Comparison of ENCODE assay signal across 8 mouse cellular contexts in the genomic region with DNA sequence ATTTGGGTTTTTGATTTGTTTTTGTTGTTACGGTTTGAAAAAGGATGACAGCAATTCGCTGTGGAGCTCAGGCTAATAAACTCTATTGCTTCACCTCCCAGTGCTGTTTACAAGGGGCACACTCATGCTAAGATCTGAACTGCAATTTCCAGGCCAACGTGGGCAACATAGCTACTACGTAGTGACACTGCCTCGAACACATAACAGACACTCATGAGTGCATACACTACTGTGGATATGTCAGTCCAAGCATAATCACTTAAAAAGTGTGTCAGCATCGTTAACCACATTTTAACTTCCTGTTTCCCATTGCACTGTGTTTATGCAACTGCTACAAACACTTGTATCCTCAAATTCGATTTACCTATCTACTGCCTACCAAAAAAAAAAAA. TPM values are rescaled to one million over a fixed set of nuclear protein-coding genes. Genes with fewer than 3 reads are reported as not detected.
DNase-seq lines count a peak whose midpoint lies in the region; ATAC-seq and TF ChIP-seq lines count a peak whose summit lies in the region.

No protein-coding gene starts in this region.

- peak overlapping the region; percentile 56 for H3K4me2 ChIP-seq in kidney, embryonic 16.5 days (replicated peaks; ENCODE audit: low read depth, low read length)
- peak overlapping the region; percentile 65 for H3K4me2 ChIP-seq in hindbrain, embryonic 16.5 days (ENCODE audit: low read length)
- peak overlapping the region; percentile 68 for H3K4me2 ChIP-seq in midbrain, embryonic 14.5 days (ENCODE audit: low read length)

- ATAC-seq in kidney, embryonic 16.5 days (ENCODE audit: low FRiP score, low TSS enrichment), result peak; percentile 59
- peak; percentile 74 for ATAC-seq in hindbrain, embryonic 16.5 days
- peak; percentile 52; the same call in 1 of the 2 replicates for ATAC-seq in midbrain, embryonic 14.5 days (ENCODE audit: low FRiP score, low TSS enrichment)

- peak overlapping the region; percentile 69 for H3K27ac ChIP-seq in kidney, embryonic 16.5 days (ENCODE audit: low read length)
- H3K27ac ChIP-seq in bone marrow macrophage, adult 2 months (ENCODE audit: insufficient read depth, low read depth, low read length), result peak overlapping the region; percentile 86
- peak overlapping the region; percentile 62 for H3K27ac ChIP-seq in hindbrain, embryonic 16.5 days (ENCODE audit: low read depth, low read length)
- peak overlapping the region; percentile 56; the same call in 1 of the 2 replicates for H3K27ac ChIP-seq in midbrain, embryonic 14.5 days (replicated peaks; ENCODE audit: low read depth, low read length)

- WGBS in kidney, embryonic 16.5 days, result 15% methylated on average over 7 of the region's 7 CpGs
- 31% methylated on average over 7 of the region's 7 CpGs for WGBS in hindbrain, embryonic 16.5 days
- WGBS in midbrain, embryonic 14.5 days, result 32% methylated on average over 7 of the region's 7 CpGs

- no peaks in the 10 kb centered on the region for H3K9me3 ChIP-seq in kidney, embryonic 16.5 days (ENCODE audit: low read length)
- H3K9me3 ChIP-seq in hindbrain, embryonic 16.5 days (ENCODE audit: control insufficient read depth, low read length), result no peaks in the 10 kb centered on the region
- H3K9me3 ChIP-seq in midbrain, embryonic 14.5 days (ENCODE audit: control insufficient read depth, low read length), result no peaks in the 10 kb centered on the region

- H3K36me3 ChIP-seq in kidney, embryonic 16.5 days (ENCODE audit: insufficient read depth, low read length), result peaks cover 6% of the 10 kb centered on the region; the same call in 1 of the 2 replicates
- H3K36me3 ChIP-seq in hindbrain, embryonic 16.5 days (ENCODE audit: control insufficient read depth, insufficient read depth, low read length), result 0 out of 2 replicates have a peak, but pooled peaks cover 3% of the 10 kb centered on the region
- 0 out of 2 replicates have a peak, but pooled peaks cover 5% of the 10 kb centered on the region for H3K36me3 ChIP-seq in midbrain, embryonic 14.5 days (ENCODE audit: control insufficient read depth, insufficient read depth, low read length)

- no peaks in the 10 kb centered on the region for H3K27me3 ChIP-seq in kidney, embryonic 16.5 days (ENCODE audit: insufficient read depth, low read length)
- no peaks in the 10 kb centered on the region; the same call in 1 of the 2 replicates for H3K27me3 ChIP-seq in hindbrain, embryonic 16.5 days (replicated peaks; ENCODE audit: control insufficient read depth, insufficient read depth, low read length)
- H3K27me3 ChIP-seq in midbrain, embryonic 14.5 days (ENCODE audit: control insufficient read depth, insufficient read depth, low read length), result no peaks in the 10 kb centered on the region

- DNase-seq in kidney, postnatal 25 days, result no peak
- DNase-seq in midbrain, embryonic 14.5 days, result no peak
- no peak for DNase-seq in urinary bladder, postnatal 10 days (ENCODE audit: low spot score)
- no peak for DNase-seq in cerebellum, postnatal 14 days
- no peak for DNase-seq in ovary, postnatal 36 days (ENCODE audit: low spot score)

- TF ChIP-seq CTCF in bone marrow macrophage, adult 2 months (IDR thresholded peaks at IDR 0.05; ENCODE audit: low read depth, low read length), result no peak

- peak overlapping the region; percentile 64 for H3K4me3 ChIP-seq in kidney, embryonic 16.5 days (ENCODE audit: low read length)
- peak overlapping the region; percentile 87 for H3K4me3 ChIP-seq in bone marrow macrophage, adult 2 months (ENCODE audit: insufficient read depth, low read length)
- peak overlapping the region; percentile 92 for H3K4me3 ChIP-seq in hindbrain, embryonic 16.5 days (ENCODE audit: low read length)
- peak overlapping the region; percentile 65 for H3K4me3 ChIP-seq in midbrain, embryonic 14.5 days (replicated peaks; ENCODE audit: low read depth, low read length)

- H3K9ac ChIP-seq in kidney, embryonic 16.5 days (replicated peaks; ENCODE audit: low read length), result peak overlapping the region; percentile 43
- H3K9ac ChIP-seq in hindbrain, embryonic 16.5 days (ENCODE audit: low read depth, low read length), result peak overlapping the region; percentile 56
- no peak overlapping the region; the same call in 1 of the 2 replicates for H3K9ac ChIP-seq in midbrain, embryonic 14.5 days (replicated peaks; ENCODE audit: low read length)

- TF ChIP-seq POLR2A in bone marrow macrophage, adult 2 months (IDR thresholded peaks at IDR 0.05; ENCODE audit: borderline replicate concordance, low read depth, low read length), result no peak

- peaks cover 7% of the 10 kb centered on the region for H3K4me1 ChIP-seq in kidney, embryonic 16.5 days (ENCODE audit: insufficient read depth, low read length)
- peaks cover 18% of the 10 kb centered on the region for H3K4me1 ChIP-seq in bone marrow macrophage, adult 2 months (ENCODE audit: control insufficient read depth, insufficient read depth, low read length)
- peaks cover 10% of the 10 kb centered on the region for H3K4me1 ChIP-seq in hindbrain, embryonic 16.5 days (ENCODE audit: control insufficient read depth, insufficient read depth, low read depth, low read length)
- H3K4me1 ChIP-seq in midbrain, embryonic 14.5 days (ENCODE audit: control insufficient read depth, insufficient read depth, low read length), result peaks cover 10% of the 10 kb centered on the region

RNA-seq across cellular contexts. Expression of a gene that starts 0.4 kb away (rescaled TPM):
- polyA plus RNA-seq in kidney, embryonic 16.5 days (2015; fragmentation: Nextera tagmentation; extraction: Ambion mirVana), result 279 and 281 TPM in 2 replicates
- 136 and 148 TPM in 2 replicates for polyA plus RNA-seq in bone marrow macrophage, adult 2 months (2012; ENCODE audit: insufficient read depth, insufficient read length, missing spikeins)
- 267 and 288 TPM in 2 replicates for polyA plus RNA-seq in hindbrain, embryonic 16.5 days (2015; fragmentation: Nextera tagmentation; extraction: Ambion mirVana)
- polyA plus RNA-seq in midbrain, embryonic 14.5 days (2014; fragmentation: Nextera tagmentation; extraction: Ambion mirVana), result 258 and 282 TPM in 2 replicates

RNA-seq across cellular contexts. Expression of a gene that starts 27.6 kb away (rescaled TPM):
- 28.8 and 32.9 TPM in 2 replicates for polyA plus RNA-seq in kidney, embryonic 16.5 days (2015; fragmentation: Nextera tagmentation; extraction: Ambion mirVana)
- 10.5 and 12.7 TPM in 2 replicates for polyA plus RNA-seq in bone marrow macrophage, adult 2 months (2012; ENCODE audit: insufficient read depth, insufficient read length, missing spikeins)
- polyA plus RNA-seq in hindbrain, embryonic 16.5 days (2015; fragmentation: Nextera tagmentation; extraction: Ambion mirVana), result 15.9 and 22.0 TPM in 2 replicates
- 22.5 and 30.0 TPM in 2 replicates for polyA plus RNA-seq in midbrain, embryonic 14.5 days (2014; fragmentation: Nextera tagmentation; extraction: Ambion mirVana)
